Mouse (Mus musculus) NIH3T3 (cell line): ENCODE data around the gene Pphln1.

ENCODE experiments used
- DNase-seq: peaks from one replicate; pipeline ENCODE4 v3.0.0-alpha.2; 2012; ENCODE audit warnings: low read depth

Pphln1 gene

DNA sequence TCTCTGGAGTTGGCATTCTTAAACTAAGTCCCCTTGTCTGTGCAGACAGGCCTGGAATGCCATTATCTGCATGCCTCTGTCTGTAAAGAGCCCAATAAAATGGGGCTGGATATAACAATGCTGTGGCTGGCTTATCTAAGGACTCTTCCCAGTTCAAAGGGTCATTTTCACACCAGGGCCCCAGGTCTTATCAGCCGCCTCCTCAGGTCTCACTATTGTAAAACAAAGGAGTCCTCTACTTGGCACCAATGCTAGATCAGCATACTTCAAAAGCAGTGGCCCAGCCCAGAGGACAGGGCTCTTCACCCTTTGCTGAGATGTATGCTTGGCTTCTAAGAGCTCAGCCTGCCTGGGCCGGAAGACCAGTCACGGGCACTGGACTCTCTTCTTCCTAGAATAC, 141.3 kb downstream of the Pphln1 start:
- no peak for DNase-seq
